Mouse (Mus musculus) urinary bladder, postnatal 10 days (tissue): ENCODE data around the gene 1110008L16Rik.
"Not testable (repeated sequence)": the region's sequence is repeated elsewhere in the genome, so short reads cannot be mapped to it uniquely, and the experiment has no call there.

Experiments used
- DNase-seq: peaks from one replicate; pipeline ENCODE4 v3.0.0; 2022; ENCODE audit warnings: low spot score

Gene 1110008L16Rik

DNA sequence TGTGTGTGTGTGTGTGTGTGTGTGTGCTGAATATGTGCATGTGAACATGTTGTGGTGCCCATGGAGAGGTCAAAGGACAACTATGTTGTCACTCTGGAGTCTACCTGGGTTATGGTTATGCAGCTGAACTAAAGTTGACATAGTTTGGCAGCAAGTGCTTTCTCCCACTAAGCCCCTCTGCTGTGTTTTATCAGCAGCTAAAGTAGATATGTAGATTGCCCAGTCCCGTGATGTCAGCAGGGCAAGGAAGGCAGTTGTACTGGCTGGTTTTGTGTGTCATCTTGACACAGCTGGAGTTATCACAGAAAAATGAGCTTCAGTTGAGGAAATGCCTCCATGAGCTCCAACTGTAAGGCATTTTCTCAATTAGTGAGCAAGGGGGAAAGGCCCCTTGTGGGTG is 43.7 kb downstream of the 1110008L16Rik start:
- not testable (repeated sequence) for DNase-seq

DNA sequence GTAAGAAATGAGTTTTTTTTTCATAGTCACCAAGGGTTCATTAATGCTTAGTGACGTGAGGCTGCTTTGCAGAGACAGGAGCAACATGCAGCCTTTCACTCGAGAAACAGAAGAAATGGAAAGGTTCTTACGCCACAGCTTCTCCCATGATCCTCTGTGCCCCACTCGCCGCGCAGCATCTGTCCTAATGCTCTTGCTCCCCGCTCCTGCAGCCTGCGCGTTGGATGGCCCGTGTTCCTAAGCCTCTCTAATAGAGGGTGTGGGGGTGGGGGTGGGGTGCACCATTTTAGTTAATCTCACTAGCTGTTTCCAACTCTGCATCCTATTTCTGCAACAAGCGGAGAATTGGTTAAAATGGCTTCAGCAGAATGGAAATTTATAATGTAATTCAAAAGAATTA is 44.6 kb downstream of the 1110008L16Rik start:
- DNase-seq: no peak

DNA sequence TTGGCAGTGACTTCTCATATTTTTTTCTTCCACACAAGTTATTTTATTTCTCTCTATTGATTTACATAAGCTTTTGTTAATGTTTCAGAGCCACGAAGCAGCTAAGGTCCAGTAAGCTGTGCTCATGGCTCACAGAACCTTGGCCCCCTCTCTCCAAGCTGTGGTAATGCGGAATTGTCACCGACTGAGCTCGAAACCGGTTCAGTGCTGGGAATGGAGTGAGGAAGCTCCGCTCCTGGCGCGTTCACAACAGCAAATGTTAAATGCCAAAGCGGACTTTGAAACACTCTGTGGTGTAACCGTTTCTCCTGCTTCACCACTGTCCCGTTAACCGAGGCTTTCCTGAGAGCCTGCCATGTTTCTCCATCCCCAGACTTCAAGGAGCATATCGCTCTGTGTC is 45.2 kb downstream of the 1110008L16Rik start:
- DNase-seq: no peak

DNA sequence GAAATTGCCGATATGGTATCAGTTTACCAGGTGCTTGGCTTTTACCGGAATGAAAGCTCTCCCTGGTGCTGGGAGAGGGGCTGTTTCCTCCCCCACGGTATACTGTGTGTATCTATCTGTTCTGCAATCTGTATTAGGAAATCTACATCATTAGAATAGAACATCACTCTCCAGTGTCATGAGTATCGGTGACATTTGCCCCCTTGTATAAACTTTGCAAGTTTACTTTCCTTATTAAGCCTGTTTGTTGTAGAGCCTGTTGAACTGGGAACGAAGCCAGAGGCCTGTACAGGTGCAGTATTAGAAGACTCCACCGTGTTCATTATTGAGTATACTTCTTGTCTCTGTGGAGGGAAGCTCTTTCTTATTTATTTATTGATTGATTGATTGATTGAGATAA is 54.0 kb downstream of the 1110008L16Rik start:
- no peak for DNase-seq

DNA sequence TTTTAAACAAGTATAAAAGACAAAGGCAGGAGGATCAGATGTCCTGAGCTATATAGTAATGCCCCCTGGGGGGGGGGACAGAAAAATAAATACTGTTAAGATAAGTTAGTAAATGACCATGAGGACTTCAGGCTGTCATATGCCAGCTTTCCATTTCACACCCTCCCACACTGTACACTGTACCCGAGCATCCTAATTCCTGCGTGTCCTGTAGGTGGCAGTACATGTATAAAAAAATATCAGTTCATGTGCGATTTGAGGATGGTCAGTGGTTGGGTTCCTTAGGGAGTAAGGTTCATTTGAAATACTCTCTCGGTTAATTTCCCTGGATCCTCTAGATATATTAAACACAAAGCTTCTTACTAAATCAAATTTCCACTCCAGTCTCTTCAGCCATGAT is 55.5 kb downstream of the 1110008L16Rik start:
- DNase-seq: no peak

DNA sequence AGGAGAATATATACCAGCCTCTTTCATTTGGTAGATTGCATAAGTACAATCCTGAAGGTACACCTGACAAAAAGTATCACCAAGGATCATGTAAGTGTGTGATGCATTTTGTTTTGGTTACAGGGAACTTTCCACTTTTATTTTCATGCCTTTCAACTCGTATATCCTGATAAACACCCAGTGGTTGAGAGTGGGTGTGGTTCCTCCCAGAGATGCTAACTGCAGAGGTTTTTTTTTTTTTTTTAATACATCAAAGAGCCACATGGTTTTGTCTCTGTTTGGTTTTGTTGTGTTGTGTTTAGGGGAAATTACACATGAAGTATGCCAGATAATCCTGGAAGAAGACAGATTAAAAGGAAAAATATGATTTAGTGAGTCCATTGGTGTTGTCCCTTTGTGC is 57.9 kb downstream of the 1110008L16Rik start:
- DNase-seq: no peak

DNA sequence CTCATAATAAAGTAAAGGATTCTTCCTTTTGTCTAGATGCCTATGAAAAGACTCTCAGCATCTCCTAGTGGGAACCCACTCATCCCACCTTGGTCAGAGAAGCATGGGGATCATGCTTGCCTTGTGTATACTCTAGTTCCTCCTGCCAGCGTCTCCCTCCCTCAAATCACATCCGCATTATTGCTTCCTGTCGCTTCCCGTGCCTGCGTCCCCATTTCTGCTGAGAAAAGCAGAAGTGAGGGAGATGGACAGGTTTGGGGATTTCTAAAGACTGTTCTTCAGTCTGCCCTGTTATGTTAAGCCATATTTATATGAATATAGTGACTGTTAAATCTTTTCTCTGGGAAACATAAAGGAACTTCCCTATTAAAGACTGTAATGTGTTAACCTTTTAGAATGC is 61.6 kb downstream of the 1110008L16Rik start:
- DNase-seq: no peak

DNA sequence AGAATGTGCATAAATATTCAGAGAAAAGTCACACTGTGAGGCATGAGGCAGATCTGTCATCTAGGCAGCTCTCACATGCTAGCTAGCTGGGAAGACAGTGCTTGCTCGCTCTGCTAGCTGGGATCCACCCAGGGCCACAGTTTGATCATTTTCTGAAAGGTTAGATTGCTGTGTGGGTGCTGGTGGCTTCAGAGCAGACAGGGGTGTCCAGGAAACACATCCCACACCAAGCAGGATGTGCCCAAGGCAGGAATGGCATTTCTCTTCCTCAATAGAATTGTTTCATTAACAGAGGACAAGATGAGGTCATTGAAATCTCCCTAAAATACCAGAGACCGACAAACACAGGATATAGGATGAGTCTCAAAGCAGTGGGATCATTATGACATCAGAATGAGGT is 65.7 kb downstream of the 1110008L16Rik start:
- DNase-seq: no peak

DNA sequence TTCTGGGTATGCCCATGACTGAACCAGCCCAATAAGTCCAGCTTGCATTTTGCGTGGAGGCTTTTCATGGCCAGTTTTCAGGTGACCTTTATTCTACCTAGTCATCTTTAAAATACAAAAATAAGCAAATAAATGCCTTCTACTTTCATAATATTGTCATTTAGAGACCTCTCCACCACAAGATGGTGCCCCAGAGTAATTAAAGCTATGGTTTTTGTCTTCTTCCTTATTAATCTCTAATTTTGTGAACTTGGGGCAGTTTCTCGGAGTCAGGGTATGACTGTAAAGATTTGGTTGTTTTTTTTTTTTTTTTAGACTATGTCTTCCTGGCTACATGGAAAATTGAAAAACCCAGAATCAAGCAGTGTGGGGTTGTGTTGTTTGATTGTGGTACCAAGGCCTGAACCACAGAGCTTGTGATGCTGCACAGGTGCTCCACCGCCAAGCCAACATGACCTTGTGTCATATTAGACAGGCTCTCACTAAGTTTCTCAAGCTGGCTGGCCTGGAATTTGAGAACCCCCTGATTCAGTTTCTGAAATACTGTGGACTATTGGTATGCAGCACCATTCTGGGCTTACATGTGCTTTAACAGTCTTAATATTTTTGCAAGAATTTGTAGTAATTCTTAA is 73.2 kb downstream of the 1110008L16Rik start:
- DNase-seq: no peak

DNA sequence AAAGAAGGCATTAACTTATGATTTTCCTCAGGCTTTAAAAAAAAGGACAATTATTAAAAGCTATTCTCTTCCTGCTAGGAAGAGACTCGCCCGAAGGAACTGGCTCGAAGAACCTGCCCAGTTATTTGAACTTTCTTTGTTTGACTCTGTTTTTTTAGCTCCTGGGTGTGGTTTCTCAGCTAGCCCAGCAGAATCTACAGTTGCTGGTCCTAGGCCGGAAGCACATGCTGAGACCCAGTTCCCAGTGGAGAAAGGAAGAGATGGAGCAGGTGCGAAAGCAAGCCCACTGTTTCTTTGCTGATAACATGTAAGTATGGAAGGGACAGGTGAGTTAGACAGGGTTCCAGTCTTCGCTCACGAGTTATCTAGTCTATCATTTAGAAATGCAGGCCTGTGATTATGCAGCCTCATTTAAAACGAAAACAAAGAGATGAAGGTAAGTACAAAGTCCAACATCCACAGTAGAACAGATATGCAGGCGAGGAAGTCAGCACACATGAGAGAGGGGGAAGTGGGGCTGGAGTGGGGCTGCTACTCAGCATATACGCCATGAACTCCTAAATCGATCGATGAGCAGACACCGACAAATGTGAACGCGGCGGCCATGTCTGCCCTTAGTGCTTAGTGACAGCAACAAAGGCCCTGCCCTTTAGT is 77.7 kb downstream of the 1110008L16Rik start:
- no peak for DNase-seq

DNA sequence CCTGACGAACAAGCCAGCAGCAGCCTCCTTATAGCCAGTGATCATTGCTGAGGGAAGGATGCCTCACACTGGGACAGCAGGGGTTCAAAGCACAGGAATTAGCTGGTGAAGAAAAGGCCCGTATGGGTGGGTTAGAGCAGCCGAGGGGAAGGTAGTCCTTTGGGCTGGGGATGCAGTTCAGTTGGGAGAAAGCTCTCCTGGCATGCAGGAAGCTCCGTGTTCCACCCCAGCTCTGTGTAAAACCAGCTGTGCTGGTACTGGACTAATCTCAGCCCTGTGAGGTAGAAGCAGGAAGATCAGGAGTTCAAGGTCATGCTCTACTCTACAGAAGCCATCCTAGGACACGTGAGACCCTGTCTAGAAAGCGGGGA is 78.2 kb downstream of the 1110008L16Rik start:
- DNase-seq: no peak

DNA sequence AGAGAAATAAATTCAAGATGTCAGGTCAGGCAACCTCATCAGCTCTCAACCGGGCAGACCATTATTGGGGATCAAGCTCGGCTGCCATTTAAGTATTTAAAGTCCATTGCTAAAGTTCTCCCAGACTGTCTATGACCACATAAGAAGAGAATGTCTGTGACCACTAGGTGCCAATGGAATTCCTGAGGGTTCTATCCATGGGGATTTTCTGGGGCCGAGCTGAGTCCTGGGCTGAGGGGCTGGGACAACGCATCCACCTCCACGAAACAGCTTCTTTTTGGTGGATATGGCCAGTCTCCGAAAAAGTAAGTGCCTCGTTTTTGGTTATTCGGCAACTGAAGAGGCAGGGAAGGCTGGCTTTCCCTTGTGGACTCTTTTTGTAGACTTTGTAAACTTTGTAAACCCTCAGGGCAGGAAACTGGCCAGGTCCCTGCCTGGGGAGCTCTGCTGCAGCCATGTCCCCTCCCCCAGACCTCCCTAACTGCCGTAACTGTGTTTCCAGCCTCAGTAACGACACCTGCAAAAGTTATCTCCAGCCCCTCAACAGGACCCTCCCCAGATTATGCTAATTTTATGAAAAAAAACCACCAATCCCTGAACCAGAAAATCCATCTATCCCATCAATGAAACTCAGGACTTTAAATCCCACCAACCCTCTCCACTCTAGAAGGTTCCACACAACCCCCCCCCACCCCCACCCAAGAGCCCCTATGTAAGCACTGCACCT is 84.8 kb downstream of the 1110008L16Rik start, which contains the start of gene Psma6:
Gene Psma6 (plus strand): TSS at position 200 of the 727 bp plus-strand sequence.
- DNase-seq: no peak

DNA sequence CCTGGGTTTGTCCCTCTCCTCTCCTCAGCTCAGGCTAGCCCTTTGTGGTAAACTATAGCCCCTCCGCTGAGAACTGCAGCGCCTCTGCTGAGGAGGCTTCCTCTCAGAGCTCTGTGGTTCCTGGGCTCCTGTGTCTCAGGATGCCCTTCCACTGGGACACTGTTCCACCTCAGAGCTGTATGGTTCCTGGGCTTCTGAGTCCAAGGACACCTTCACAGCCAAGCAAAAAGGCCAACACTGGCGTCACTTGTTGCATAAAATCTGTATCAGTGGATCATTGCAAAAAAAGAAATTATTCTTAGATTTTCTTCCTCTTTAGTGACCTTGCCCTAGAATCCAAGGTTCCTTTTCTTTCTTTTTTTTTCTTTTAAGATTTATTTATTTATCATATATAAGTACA is 85.4 kb downstream of the 1110008L16Rik start:
- no peak for DNase-seq

DNA sequence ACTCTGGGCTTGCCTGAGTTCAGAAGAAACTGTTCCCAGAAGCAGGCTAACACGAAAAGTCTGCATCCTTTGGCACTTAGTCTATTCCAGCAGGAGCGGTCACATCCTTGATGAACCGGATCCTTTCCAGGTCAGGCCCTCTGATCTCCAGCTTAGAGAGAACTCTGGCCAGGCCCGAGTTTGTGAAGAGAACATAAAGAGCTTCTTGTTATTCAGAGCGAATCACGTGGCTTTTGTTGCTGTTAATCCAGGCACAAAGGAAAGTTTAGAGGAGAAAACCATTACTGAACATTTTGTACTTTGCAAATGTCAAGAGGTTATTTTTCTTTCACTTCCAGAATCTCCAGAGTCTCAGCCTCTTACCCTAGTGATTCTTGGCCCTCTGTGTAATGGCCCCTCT is 86.6 kb downstream of the 1110008L16Rik start:
- no peak for DNase-seq

DNA sequence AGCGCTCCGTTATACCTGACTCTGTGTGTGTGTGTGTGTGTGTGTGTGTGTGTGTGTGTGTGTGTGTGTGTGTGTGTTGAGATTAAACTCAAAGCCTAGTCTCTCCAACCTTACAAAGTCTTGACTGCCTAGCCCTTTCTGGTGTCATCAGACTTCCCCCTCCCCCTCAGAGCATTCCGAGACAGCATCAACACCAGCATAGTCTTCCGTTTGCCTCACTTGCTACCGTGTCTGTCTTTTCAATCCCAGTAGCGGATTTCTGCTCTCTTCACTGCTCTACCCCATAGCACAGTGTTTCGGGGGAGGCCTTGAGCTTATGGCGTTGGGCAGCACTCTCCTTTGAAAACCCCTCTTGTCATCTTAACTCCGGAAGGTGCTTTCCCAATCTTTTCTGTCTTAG is 87.1 kb downstream of the 1110008L16Rik start:
- DNase-seq: no peak

DNA sequence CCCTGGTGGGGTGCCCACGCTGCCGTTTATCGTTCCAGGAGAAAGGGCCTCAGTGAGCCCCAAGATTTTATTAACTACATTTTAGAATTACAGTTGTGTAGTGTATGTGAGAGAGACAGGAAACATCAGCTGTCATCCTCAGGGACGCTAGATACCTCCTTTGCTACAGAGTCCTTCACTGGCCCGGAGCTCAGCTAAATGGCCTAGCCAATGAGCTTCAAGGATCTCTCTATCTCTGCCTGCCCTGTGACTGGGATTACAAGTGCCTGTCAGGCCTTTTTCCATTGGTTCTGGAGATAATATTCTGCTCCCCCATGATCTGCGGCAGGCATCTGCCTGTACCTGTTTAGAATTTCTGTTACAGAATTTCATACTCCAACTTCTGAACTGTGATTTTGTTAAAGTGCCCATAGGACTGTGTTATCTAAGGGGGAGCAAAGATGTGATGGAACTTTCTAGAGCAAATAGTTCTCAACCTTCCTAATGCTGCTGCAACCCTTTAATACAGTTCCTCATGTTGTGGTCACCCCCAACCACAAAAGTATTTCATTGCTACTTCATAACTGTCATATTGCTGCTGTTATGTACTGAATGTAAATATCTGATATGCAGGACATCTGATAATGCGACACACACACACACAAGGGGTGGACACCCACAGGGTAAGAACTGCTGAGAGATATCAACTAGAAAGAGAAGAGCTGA is 87.9 kb downstream of the 1110008L16Rik start:
- DNase-seq: no peak

DNA sequence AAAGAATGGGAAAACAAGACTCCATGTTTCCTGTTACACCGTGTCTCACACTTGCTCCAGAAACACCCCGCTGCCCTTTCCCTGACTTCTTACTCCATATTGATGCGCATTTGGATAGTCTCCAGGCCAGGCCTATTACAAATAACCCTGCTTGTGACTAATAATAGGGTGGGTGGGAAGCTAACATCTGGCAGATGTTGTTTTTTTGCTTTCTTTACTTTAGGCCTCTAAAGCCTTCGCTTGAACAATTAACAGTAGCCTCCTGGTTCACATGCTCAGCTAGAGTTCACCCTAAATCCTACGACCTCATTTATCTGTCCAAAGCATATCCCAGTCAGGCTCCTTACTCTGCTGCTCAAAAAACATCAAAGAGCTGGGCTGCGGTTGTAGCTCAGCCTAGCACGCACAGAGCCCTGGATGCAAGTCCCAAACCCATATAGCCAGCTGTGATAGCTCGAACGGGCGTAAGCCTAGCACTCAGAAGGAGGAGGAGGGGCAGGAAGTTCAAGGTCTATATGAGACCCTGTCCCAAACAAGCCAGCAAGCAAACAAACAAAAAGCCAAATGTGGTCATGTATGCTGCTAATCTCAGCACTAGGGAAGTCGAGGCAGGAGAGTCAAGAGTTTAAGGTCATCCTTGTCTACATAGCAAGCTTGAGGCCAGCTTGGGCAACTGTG is 88.5 kb downstream of the 1110008L16Rik start:
- no peak for DNase-seq

DNA sequence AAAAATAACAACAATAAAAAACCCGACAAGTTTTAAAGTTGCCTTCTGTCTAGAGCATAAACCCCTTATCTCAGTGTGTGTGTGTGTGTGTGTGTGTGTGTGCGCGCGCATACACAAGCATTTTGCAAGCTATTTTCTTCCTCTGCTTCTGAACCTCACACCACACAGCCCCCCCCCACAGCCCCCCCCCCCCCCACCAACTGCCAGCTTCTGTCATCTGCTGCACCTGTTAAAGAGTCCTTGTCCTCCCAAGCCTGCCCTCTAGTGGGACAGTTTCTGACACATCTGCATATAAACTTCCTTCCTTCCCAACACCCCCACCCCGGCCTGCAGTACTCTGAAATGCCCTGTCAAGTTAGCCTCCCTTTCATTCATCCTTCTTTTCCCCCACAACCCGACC is 89.1 kb downstream of the 1110008L16Rik start:
- DNase-seq: no peak

DNA sequence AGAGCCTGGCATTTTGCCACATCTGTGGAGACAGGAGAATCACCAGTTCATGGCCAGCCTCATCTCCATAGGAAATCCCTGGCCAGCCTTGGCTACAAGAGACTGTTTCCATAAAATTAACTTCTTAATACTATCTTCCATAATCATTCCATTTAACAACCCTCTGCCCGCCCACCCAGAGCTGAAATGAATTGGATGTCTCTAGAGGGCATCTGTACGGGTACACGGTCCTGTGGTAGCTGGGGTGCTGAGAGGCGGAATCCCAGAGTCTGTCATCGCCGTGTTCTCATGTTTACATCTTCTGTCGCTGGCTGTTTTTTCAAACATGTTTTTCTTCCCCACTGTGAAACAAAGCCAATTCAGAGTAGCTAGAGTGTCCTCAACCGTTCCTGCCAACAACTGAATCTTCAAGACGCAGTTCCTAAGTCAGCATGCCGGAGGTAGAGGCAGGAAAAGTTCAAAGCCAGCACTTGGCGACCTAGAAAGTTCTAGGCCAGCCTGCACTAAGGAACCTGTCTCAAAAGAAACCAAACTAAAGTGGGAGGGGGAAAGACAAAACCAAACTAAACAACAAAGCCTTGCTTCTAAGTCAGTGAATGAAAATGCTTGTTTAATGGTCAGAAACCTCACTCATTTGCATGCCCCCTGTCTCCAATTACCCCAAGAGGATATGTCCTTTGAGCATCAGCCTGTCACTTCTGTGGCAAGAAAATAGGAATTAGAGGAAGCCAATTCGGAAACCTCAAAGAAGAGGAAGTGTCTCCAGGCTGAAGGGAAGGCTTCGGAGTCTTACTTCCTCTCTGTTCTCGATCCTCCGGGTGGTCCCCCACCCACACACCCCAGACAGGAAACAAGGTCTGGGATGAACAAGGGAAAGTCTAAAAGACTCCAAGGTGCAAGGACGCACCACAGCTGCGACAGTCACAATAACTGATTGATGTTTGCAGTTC is 90.0 kb downstream of the 1110008L16Rik start:
- no peak for DNase-seq

DNA sequence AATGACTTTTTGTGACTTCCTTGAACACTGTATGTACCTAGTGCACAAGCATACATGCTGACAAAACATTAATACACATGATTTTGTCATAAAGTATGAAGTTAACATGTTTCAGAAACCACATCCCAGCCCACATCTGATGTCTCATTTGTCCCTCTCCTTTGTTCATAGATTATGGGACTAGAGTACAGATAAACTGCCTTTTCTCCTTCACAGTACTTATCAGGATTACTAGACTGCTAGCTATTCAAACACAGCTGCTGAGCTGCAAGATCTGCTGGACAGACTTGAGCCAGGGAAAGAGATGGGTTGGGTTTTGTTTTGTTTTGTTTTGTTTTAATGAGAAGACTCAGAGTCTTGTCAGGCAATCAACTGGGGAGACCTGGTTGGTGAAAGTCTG is 92.7 kb downstream of the 1110008L16Rik start:
- DNase-seq: no peak
